Mouse (Mus musculus) small intestine, adult 2 months (tissue): ENCODE measurements around the gene Ccdc171. TPM values are rescaled to one million over a fixed set of nuclear protein-coding genes. Genes with fewer than 3 reads are reported as not detected.
A peak's percentile ranks its signal among the peaks of the same experiment; 100 is the strongest.
"Not testable (repeated sequence)": the region's sequence is repeated elsewhere in the genome, so short reads cannot be mapped to it uniquely, and the experiment has no call there.

ENCODE experiments used
- H3K27ac ChIP-seq: fragments of 200-500 bp; 2 replicates; pipeline ENCODE4 v1.5.1; 2012; ENCODE audit warnings: low read depth, low read length, control low read depth, inconsistent platforms; ENCODE audit not compliant: insufficient read depth
- H3K27me3 ChIP-seq: fragments of 200-500 bp; 2 replicates; pipeline ENCODE4 v1.6.1; 2012; ENCODE audit warnings: mild to moderate bottlenecking, moderate library complexity, low read length, inconsistent platforms; ENCODE audit not compliant: control insufficient read depth, insufficient read depth
- H3K36me3 ChIP-seq: fragments of 200-500 bp; 2 replicates; pipeline ENCODE4 v1.6.1; 2012; ENCODE audit warnings: mild to moderate bottlenecking, low read length, control low read depth, inconsistent platforms; ENCODE audit not compliant: control insufficient read depth, insufficient read depth
- H3K4me1 ChIP-seq: fragments of 200-500 bp; 2 replicates; pipeline ENCODE4 v1.6.1; 2012; ENCODE audit warnings: low read length, inconsistent platforms, mixed read lengths; ENCODE audit not compliant: control insufficient read depth, insufficient read depth, insufficient read length
- H3K4me3 ChIP-seq: fragments of 200-500 bp; 2 replicates; pipeline ENCODE4 v1.5.1; 2012; ENCODE audit warnings: low read depth, mild to moderate bottlenecking, control low read depth, inconsistent platforms, low read length, moderate library complexity
- CTCF ChIP-seq: fragments of 200-500 bp; IDR thresholded peaks from 2 replicates; pipeline ENCODE4 v1.5.1; 2012; ENCODE audit warnings: low read depth, mild to moderate bottlenecking, control low read depth, inconsistent platforms, low read length, moderate library complexity, mixed read lengths; ENCODE audit not compliant: insufficient replicate concordance, insufficient read length; ENCODE audit errors: extremely low read depth
- POLR2A ChIP-seq: fragments of 200-500 bp; IDR thresholded peaks from 2 replicates; pipeline ENCODE4 v1.6.1; 2012; ENCODE audit warnings: low read depth, mild to moderate bottlenecking, control low read depth, inconsistent platforms, low read length, moderate library complexity
- WGBS: fragments of 180-500 bp; shearing (Covaris S2); methylation state at CpG from one replicate; pipeline ENCODE4 v1.1.7; 2018; 5-methylcytosine and 5-hydroxymethylcytosine counted together
- polyA plus RNA-seq: library from polyadenylated mRNA; depleted of rRNA; stranded (reverse); fragments of >200 nt; gene quantifications from 2 replicates; pipeline ENCODE4 v1.2.3, GENCODE M21; 2012

Gene Ccdc171
- polyA plus RNA-seq, 1 experiment: 0.27 TPM

DNA sequence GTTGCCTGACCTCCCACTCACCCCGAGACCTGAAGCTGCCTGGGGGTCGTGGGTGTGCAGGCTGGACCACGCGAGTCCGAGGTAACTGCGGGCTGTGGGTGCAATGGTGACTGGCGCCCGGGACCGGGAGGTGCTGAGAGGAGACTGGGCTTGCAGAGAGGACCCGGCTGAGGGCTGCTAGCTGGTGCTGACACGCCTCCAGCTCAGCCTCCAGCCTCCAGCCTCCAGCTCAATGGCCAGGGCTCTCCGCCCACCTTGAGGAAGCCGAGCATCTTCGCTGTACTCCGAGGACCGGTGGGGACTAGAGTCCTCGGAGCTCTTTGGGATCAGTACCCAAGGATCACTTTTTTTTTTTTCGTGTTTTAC, 328 bp downstream of the Ccdc171 start:
- WGBS: under 1% methylated on average over 18 of the region's 18 CpGs
- Histone ChIP-seq H3K4me1 (no peaks in the 10 kb centered on the region), H3K27ac (peak overlapping the region; percentile 82), H3K4me3 (peak overlapping the region; percentile 95), H3K27me3 (no peaks in the 10 kb centered on the region), H3K36me3 (no peaks in the 10 kb centered on the region)
- TF ChIP-seq POLR2A (no peak), CTCF (no peak)

GRCm38 (mm10) chr4:83526270-83526987, 1.1 kb downstream of the Ccdc171 start:
- Histone ChIP-seq H3K27me3 (no peaks in the 10 kb centered on the region), H3K27ac (no peak overlapping the region), H3K4me1 (no peaks in the 10 kb centered on the region), H3K4me3 (no peak overlapping the region), H3K36me3 (no peaks in the 10 kb centered on the region)
- no peak for TF ChIP-seq CTCF
- no peak for TF ChIP-seq POLR2A
- WGBS: 12% methylated on average over 13 of the region's 13 CpGs

- H3K27ac ChIP-seq: no peak overlapping the region
- H3K36me3 ChIP-seq: no peaks in the 10 kb centered on the region
- H3K4me3 ChIP-seq: no peak overlapping the region
- no peaks in the 10 kb centered on the region for H3K27me3 ChIP-seq
- WGBS: 74% methylated on average over 6 of the region's 6 CpGs
- no peak for TF ChIP-seq POLR2A
- TF ChIP-seq CTCF: no peak
- H3K4me1 ChIP-seq: no peaks in the 10 kb centered on the region
Observed at GRCm38 (mm10) chr4:83526988-83527334, 1.6 kb downstream of the Ccdc171 start.

- Histone ChIP-seq H3K27ac (no peak overlapping the region), H3K27me3 (no peaks in the 10 kb centered on the region), H3K4me3 (no peak overlapping the region), H3K4me1 (no peaks in the 10 kb centered on the region), H3K36me3 (no peaks in the 10 kb centered on the region)
- TF ChIP-seq POLR2A (no peak), CTCF (no peak)
Observed at GRCm38 (mm10) chr4:83527921-83528320, 2.6 kb downstream of the Ccdc171 start.

- not testable (repeated sequence) for H3K27ac ChIP-seq, H3K4me1 ChIP-seq, H3K27me3 ChIP-seq, H3K4me3 ChIP-seq, H3K36me3 ChIP-seq
- WGBS: 89% methylated on average over 4 of the region's 4 CpGs
Observed at GRCm38 (mm10) chr4:83530060-83530459, 4.7 kb downstream of the Ccdc171 start.

GRCm38 (mm10) chr4:83533168-83533911, 8.0 kb downstream of the Ccdc171 start:
- no peaks in the 10 kb centered on the region for H3K27me3 ChIP-seq
- H3K4me1 ChIP-seq: peaks cover 4% of the 10 kb centered on the region; the same call in 1 of the 2 replicates
- H3K4me3 ChIP-seq: no peak overlapping the region
- no peak overlapping the region for H3K27ac ChIP-seq
- no peak for TF ChIP-seq POLR2A
- 0 out of 2 replicates have a peak, but pooled peaks have one; percentile 42 for TF ChIP-seq CTCF
- WGBS: 63% methylated on average over 9 of the region's 9 CpGs
- no peaks in the 10 kb centered on the region for H3K36me3 ChIP-seq

- Histone ChIP-seq H3K4me3 (no peak overlapping the region), H3K4me1 (peaks cover 4% of the 10 kb centered on the region; the same call in 1 of the 2 replicates), H3K27ac (no peak overlapping the region), H3K36me3 (no peaks in the 10 kb centered on the region), H3K27me3 (no peaks in the 10 kb centered on the region)
- TF ChIP-seq POLR2A (no peak), CTCF (no peak)
- 25% methylated on average over 7 of the region's 7 CpGs for WGBS
Observed at GRCm38 (mm10) chr4:83534024-83534423, 8.7 kb downstream of the Ccdc171 start.

DNA sequence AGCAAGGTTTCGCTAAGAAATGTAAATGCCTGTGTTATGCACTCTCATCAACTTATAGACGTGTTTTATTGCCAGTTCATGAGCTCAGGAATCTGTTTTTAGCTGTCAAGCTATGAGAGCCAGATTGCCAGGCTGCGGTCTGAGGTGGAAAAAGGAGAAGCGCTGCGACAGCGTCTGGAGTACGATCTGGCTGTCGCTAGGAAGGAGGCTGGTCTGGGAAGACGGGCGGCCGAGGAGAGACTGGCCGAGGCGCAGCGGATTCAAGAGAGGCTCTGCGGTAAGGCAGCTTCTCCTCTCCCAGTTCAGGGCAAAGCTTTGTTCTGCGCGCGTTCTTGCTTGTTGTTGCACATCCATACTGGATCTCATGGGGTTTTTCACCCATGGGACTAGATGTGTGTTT, 24.2 kb downstream of the Ccdc171 start:
- no peak overlapping the region for H3K4me3 ChIP-seq
- no peaks in the 10 kb centered on the region for H3K27me3 ChIP-seq
- TF ChIP-seq POLR2A (no peak), CTCF (no peak)
- H3K27ac ChIP-seq: no peak overlapping the region
- WGBS: 75% methylated on average over 18 of the region's 18 CpGs
- no peaks in the 10 kb centered on the region for H3K36me3 ChIP-seq
- H3K4me1 ChIP-seq: no peaks in the 10 kb centered on the region
